Mouse (Mus musculus) myocyte (in vitro differentiated cells): Measurements from ENCODE around the gene D130043K22Rik. TPM values are rescaled to one million over a fixed set of nuclear protein-coding genes. Genes with fewer than 3 reads are reported as not detected.

ENCODE experiments used
- H3K27me3 ChIP-seq: one replicate; pipeline ENCODE4 v1.6.1; 2011; ENCODE audit not compliant: control insufficient read depth, insufficient read depth, insufficient read length
- H3K36me3 ChIP-seq: one replicate; pipeline ENCODE4 v1.6.1; 2011; ENCODE audit not compliant: control insufficient read depth, insufficient read depth
- H3K4me2 ChIP-seq: one replicate; pipeline ENCODE4 v1.6.1; 2011; ENCODE audit warnings: low read depth, control low read depth
- H3K4me3 ChIP-seq: one replicate; pipeline ENCODE4 v1.5.1; 2011; ENCODE audit warnings: mild to moderate bottlenecking, control low read depth, moderate library complexity
- H3K79me2 ChIP-seq: one replicate; pipeline ENCODE4 v1.6.1; 2011; ENCODE audit not compliant: control insufficient read depth, insufficient read depth
- H3ac ChIP-seq: one replicate; pipeline ENCODE4 v1.6.1; 2011; ENCODE audit not compliant: control insufficient read depth, insufficient read length
- CEBPB ChIP-seq: IDR thresholded peaks from 2 replicates; pipeline ENCODE4 v1.6.1; 2011; ENCODE audit warnings: mild to moderate bottlenecking, moderate library complexity; ENCODE audit not compliant: poor library complexity, insufficient read depth, severe bottlenecking
- E2F4 ChIP-seq: IDR thresholded peaks from one replicate; pipeline ENCODE4 v1.6.1; 2011; ENCODE audit warnings: mild to moderate bottlenecking, control low read depth, moderate library complexity; ENCODE audit not compliant: insufficient read depth
- MAX ChIP-seq: IDR thresholded peaks from one replicate; pipeline ENCODE4 v1.6.1; 2011; ENCODE audit warnings: low read depth, mild to moderate bottlenecking, control low read depth
- MYOD1 ChIP-seq, 3 experiments: IDR thresholded peaks; one replicate each; pipeline ENCODE4 v1.6.1; 2011; ENCODE audit warnings: control low read depth in 2 of 3, low read depth in 2 of 3, mild to moderate bottlenecking in 2 of 3, moderate library complexity in 1 of 3; ENCODE audit not compliant: insufficient read length in 2 of 3, control insufficient read depth in 1 of 3
- MYOG ChIP-seq, 3 experiments: IDR thresholded peaks; one replicate each; pipeline ENCODE4 v1.6.1; 2011; ENCODE audit warnings: control low read depth in 2 of 3, low read depth in 2 of 3, mild to moderate bottlenecking in 2 of 3; ENCODE audit not compliant: insufficient read length in 2 of 3, control insufficient read depth in 1 of 3, insufficient read depth in 1 of 3
- POLR2A ChIP-seq: IDR thresholded peaks from one replicate; pipeline ENCODE4 v1.6.1; 2011; ENCODE audit warnings: low read depth, mild to moderate bottlenecking, control low read depth, moderate library complexity; ENCODE audit not compliant: insufficient read length
- POLR2AphosphoS2 ChIP-seq: IDR thresholded peaks from one replicate; pipeline ENCODE4 v1.6.1; 2011; ENCODE audit warnings: low read depth, control low read depth; ENCODE audit not compliant: insufficient read length
- REST ChIP-seq: IDR thresholded peaks from one replicate; pipeline ENCODE4 v1.6.1; 2011; ENCODE audit warnings: mild to moderate bottlenecking, control low read depth, moderate library complexity; ENCODE audit not compliant: insufficient read depth, insufficient read length
- SRF ChIP-seq: IDR thresholded peaks from one replicate; pipeline ENCODE4 v1.6.1; 2011; ENCODE audit warnings: low read depth; ENCODE audit not compliant: control insufficient read depth, insufficient read length
- TCF12 ChIP-seq: IDR thresholded peaks from one replicate; pipeline ENCODE4 v1.6.1; 2011; ENCODE audit warnings: mild to moderate bottlenecking, control low read depth; ENCODE audit not compliant: poor library complexity, insufficient read depth, severe bottlenecking
- TCF3 ChIP-seq: IDR thresholded peaks from one replicate; pipeline ENCODE4 v1.6.1; 2011; ENCODE audit warnings: low read depth, control low read depth; ENCODE audit not compliant: insufficient read length
- USF1 ChIP-seq: IDR thresholded peaks from one replicate; pipeline ENCODE4 v1.6.1; 2011; ENCODE audit warnings: low read depth, mild to moderate bottlenecking, control low read depth, moderate library complexity
- polyA plus RNA-seq: library from polyadenylated mRNA; unstranded; fragments of >200 nt; fragmentation: generic; extraction: Trizol; gene quantifications from one replicate; pipeline ENCODE4 v1.2.1, GENCODE M21; 2012; ENCODE audit warnings: missing spikeins

The D130043K22Rik gene
- polyA plus RNA-seq, 1 experiment = not detected

GRCm38 (mm10) chr13:24861084-24861483 lies 16.1 kb downstream of the D130043K22Rik start:
- Histone ChIP-seq H3K36me3 (no peaks in the 10 kb centered on the region), H3K79me2 (no peaks in the 10 kb centered on the region), H3K4me2 (no peak overlapping the region), H3K27me3 (no peaks in the 10 kb centered on the region), H3ac (no peak overlapping the region), H3K4me3 (no peak overlapping the region)
- no peak for TF ChIP-seq MYOG (IDR thresholded peaks at IDR 0.05; ENCODE audit: control insufficient read depth in 1 of 3, insufficient read depth in 1 of 3, insufficient read length in 2 of 3, low read depth in 2 of 3)
- TF ChIP-seq POLR2A = no peak
- TF ChIP-seq USF1 = no peak
- no peak for TF ChIP-seq TCF12
- no peak for TF ChIP-seq POLR2AphosphoS2
- TF ChIP-seq E2F4 = no peak
- TF ChIP-seq SRF = no peak
- no peak for TF ChIP-seq MYOD1 (IDR thresholded peaks at IDR 0.05; ENCODE audit: control insufficient read depth in 1 of 3, insufficient read length in 2 of 3, low read depth in 2 of 3)
- TF ChIP-seq MAX = no peak
- TF ChIP-seq TCF3 = no peak
- no peak for TF ChIP-seq REST
- TF ChIP-seq CEBPB = no peak

- Histone ChIP-seq H3K4me2 (no peak overlapping the region), H3K79me2 (no peaks in the 10 kb centered on the region), H3K4me3 (no peak overlapping the region), H3K36me3 (no peaks in the 10 kb centered on the region), H3K27me3 (no peaks in the 10 kb centered on the region), H3ac (no peak overlapping the region)
- TF ChIP-seq POLR2A = no peak
- no peak for TF ChIP-seq REST
- no peak for TF ChIP-seq CEBPB
- no peak for TF ChIP-seq MAX
- TF ChIP-seq MYOG (IDR thresholded peaks at IDR 0.05; ENCODE audit: control insufficient read depth in 1 of 3, insufficient read depth in 1 of 3, insufficient read length in 2 of 3, low read depth in 2 of 3) = no peak
- no peak for TF ChIP-seq E2F4
- TF ChIP-seq POLR2AphosphoS2 = no peak
- no peak for TF ChIP-seq TCF3
- TF ChIP-seq USF1 = no peak
- no peak for TF ChIP-seq MYOD1 (IDR thresholded peaks at IDR 0.05; ENCODE audit: control insufficient read depth in 1 of 3, insufficient read length in 2 of 3, low read depth in 2 of 3)
- no peak for TF ChIP-seq SRF
- no peak for TF ChIP-seq TCF12
These were observed 17.1 kb downstream of the D130043K22Rik start for GRCm38 (mm10) chr13:24862021-24862420.

DNA sequence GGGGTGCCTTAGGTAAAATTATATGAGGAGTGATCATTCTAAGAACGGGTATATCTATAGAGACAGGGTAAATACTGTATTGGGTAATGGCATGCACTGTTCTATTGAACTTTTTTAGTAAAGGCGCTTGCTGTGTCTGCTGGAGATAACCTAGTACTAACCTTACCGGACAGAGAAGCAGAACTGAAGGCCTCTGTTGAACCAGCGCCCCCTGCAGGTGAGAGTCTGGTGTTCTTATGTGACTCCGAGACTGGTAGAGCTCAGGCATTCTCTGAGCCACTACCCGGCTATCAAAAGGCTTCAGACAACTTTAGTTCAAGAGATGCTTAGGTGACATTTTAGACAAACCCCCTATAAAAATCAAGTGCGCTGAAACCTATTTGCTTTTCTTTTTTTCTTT lies 17.6 kb downstream of the D130043K22Rik start:
- TF ChIP-seq POLR2A (no peak), MYOG (IDR thresholded peaks at IDR 0.05; ENCODE audit: control insufficient read depth in 1 of 3, insufficient read depth in 1 of 3, insufficient read length in 2 of 3, low read depth in 2 of 3) (no peak), POLR2AphosphoS2 (no peak), TCF3 (no peak), MAX (no peak)
- no peak overlapping the region for H3K4me2 ChIP-seq
- H3K36me3 ChIP-seq = no peaks in the 10 kb centered on the region
- H3K79me2 ChIP-seq = no peaks in the 10 kb centered on the region
- no peak overlapping the region for H3K4me3 ChIP-seq
- no peak overlapping the region for H3ac ChIP-seq
- no peaks in the 10 kb centered on the region for H3K27me3 ChIP-seq

- H3ac ChIP-seq = no peak overlapping the region
- no peaks in the 10 kb centered on the region for H3K36me3 ChIP-seq
- H3K4me2 ChIP-seq = no peak overlapping the region
- H3K4me3 ChIP-seq = no peak overlapping the region
- no peaks in the 10 kb centered on the region for H3K27me3 ChIP-seq
- TF ChIP-seq MAX (no peak), TCF3 (no peak), CEBPB (no peak), MYOD1 (IDR thresholded peaks at IDR 0.05; ENCODE audit: control insufficient read depth in 1 of 3, insufficient read length in 2 of 3, low read depth in 2 of 3) (no peak), MYOG (IDR thresholded peaks at IDR 0.05; ENCODE audit: control insufficient read depth in 1 of 3, insufficient read depth in 1 of 3, insufficient read length in 2 of 3, low read depth in 2 of 3) (no peak), TCF12 (no peak), USF1 (no peak), E2F4 (no peak), SRF (no peak), REST (no peak), POLR2AphosphoS2 (no peak)
- H3K79me2 ChIP-seq = no peaks in the 10 kb centered on the region
These were observed 21.8 kb downstream of the D130043K22Rik start for GRCm38 (mm10) chr13:24866430-24867402.

DNA sequence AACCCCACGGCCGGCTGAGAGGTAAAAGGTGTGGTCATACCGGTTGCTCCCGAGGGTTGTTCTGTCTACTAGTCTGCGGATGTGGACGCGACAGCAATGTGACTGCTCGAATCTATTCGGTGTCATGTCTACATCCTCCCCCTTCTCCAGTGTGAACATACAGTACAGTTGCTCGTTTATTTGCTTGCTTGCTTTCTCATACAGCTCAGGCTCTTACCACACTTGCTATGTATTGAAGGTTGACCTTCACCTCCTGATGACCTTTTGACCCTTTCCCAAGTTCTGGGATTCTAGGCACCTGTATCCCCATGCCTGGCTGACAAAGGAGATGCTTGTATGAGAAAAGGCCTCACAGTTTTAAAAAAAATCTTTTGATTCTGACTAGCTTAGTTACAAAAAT lies 22.9 kb downstream of the D130043K22Rik start:
- H3K79me2 ChIP-seq = no peaks in the 10 kb centered on the region
- TF ChIP-seq SRF (no peak), TCF12 (no peak), CEBPB (no peak), REST (no peak), E2F4 (no peak), POLR2A (no peak), MYOG (IDR thresholded peaks at IDR 0.05; ENCODE audit: control insufficient read depth in 1 of 3, insufficient read depth in 1 of 3, insufficient read length in 2 of 3, low read depth in 2 of 3) (no peak), USF1 (no peak), MYOD1 (IDR thresholded peaks at IDR 0.05; ENCODE audit: control insufficient read depth in 1 of 3, insufficient read length in 2 of 3, low read depth in 2 of 3) (no peak), TCF3 (no peak), POLR2AphosphoS2 (no peak), MAX (no peak)

More for the DNA sequence above, 22.9 kb downstream of the D130043K22Rik start:
- no peaks in the 10 kb centered on the region for H3K27me3 ChIP-seq
- H3K4me2 ChIP-seq = no peak overlapping the region
- no peak overlapping the region for H3K4me3 ChIP-seq
- H3ac ChIP-seq = no peak overlapping the region
- no peaks in the 10 kb centered on the region for H3K36me3 ChIP-seq
